Mouse (Mus musculus): Measurements from ENCODE around the gene Gm7075.
"Not testable (repeated sequence)": the region's sequence is repeated elsewhere in the genome, so short reads cannot be mapped to it uniquely, and the experiment has no call there.

Gene Gm7075

DNA sequence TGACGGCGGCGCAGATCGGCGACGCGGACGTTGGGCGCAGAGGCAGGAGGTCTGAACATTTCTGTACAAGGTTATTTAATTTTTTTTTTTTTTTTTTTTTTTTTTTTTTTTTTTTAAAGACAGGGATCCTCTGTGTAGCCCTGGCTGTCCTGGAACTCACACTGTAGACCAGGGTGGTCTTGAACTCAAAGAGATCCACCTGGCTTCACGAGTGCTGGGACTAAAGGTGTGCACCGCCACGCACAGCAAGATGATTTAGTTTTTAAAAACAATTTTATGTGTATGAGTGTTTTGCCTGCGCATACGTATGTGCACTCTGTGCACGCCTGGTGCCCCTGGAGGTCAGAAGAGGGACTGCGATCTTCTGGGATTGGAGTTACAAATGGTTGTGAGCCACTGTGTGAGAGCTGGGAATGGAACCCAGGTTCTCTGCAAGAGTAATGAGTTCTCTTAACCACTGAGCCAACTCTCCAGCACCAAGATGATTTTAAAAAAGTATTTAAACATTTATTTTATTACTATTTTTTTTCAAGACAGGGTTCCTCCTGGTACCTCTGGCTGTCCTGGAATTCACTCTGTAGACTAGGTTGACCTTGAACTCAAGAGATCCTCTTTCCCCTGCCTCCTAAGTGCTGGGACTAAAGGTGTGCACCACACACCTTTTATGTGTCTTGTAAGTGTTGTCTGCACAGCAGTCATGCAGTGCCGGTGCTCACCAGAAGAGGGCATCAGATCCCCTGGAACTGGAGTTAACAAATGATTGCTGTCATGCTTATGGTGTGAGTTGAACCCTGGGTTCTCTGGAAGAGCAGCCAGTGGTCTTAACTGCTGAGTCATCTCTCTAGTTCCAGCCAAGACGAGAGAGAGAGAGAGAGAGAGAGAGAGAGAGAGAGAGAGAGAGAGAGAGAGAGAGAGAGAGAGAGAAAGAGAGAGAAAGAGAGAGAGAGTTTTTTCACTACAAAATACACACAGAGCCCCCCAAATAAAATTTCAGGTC lies at the start of gene Gm7075:
Gene Gm7075, minus strand, starts transcription at position 51 of the 997 bp plus-strand sequence.
- no peak for DNase-seq (ENCODE audit: low read depth, low spot score)

DNA sequence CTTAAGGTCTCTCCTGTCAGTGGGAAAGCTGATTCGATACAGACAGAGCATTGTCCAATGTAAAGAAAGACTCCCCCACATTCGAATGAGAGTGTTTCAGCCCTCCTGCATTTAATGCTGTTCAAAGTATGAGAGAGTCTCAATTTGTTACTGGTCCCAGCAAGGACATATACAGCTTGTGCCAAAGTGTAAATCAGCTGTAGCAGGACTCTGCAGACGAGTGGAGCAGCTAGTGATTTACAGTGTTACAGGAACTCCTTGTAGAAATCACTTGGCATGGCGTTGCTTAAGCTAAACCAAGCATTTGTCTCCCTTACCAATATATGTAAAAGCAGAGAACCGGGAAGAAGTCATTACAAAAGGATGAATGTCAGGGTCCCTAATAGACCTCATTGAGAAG lies 39.3 kb upstream of the Gm7075 start:
- no peak for DNase-seq (ENCODE audit: low read depth, low spot score)

DNA sequence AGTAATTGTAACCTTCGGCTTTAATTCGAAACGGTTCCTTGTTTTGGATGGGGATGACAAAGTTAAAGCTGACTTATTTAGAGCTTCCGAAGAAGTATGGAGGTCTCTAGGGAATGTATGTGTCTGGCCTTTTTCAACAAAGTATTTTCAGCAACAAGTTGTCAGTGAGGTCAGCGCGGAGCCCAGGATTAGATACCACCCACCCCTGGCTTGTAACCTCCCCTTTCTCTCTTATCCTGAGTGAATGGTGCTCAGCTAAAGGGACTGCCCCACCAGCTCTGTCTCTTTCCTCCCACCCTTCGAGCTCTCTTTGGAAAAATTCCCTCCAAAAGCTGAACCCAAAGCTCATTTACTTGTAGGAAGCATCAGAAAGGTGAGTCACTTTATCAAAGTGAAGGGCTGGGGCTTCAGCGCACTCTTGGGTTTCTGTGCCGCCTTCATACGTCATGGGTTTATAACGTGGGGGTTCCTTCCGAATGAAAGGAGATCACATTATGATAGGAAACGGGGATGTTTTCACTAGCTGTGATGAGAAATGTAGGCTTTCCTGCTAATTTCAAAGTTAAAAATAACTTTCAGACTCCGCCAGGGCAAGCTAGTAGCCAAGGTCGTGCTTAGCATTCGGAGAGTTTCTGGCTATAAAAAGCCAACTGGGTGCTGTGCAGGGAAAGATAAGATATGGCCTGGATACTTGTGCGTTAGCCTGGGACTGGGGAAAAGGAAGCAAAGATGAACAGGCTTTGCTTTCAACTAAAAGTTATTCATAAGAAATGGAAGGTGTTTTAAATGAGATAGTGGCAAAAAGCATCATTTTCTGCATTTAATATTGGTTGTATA lies 35.9 kb upstream of the Gm7075 start:
- DNase-seq (ENCODE audit: low read depth, low spot score) = no peak

DNA sequence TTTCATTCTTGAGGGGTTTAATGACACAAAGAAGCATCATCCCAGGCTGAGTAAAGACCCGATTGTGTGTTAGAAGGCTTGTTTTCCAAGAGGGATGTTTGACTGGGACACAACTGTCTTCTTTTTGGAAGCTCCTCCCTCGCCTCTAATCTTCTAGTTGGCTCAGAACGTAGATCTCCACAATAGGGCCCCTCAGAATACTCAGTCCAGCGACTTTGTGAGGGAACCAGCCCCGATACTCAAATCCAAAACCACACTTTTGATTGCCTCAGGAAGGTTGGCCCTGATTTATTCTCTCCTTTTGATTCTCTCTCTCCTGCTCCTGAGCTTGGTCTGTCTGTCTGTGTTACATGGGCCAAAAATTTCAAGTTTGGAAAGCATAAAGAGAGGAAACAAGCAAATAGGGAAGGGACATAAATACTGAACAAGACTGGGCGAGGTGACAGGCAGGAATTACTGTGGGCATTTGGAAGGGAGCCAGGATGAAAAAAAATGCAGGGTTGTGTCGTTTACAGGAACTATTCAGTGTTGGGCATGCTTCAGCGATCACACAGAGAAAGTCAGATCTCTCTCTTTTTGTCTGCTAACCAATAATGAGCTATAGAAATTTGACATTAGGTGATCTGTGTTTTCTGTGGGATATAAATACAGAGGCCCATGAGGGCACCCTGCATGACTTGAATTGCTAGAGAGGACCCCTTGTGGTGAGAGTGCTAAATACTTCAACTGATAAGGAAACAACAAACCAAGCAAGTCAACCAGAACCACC lies 33.7 kb upstream of the Gm7075 start:
- DNase-seq (ENCODE audit: low read depth, low spot score) = no peak

DNA sequence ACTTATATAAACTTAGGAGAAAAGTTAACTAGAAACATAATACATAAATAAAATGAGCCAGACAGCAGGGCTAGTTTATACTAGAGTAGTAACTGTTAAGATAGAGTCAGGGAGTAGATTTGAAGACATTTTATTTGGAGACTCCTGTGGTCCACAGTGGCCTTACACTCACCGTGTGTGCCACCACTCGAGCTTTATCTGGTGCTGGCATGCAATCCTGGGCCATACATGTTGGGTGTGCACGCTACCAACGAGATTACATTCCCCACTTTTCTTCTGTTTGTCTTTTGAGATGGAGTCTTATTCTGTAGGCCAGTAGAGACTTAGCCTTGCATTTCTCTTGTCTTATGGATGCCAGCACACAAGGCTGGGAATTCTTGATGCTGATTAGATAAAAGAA lies 32.3 kb upstream of the Gm7075 start:
- no peak for DNase-seq (ENCODE audit: low read depth, low spot score)

DNA sequence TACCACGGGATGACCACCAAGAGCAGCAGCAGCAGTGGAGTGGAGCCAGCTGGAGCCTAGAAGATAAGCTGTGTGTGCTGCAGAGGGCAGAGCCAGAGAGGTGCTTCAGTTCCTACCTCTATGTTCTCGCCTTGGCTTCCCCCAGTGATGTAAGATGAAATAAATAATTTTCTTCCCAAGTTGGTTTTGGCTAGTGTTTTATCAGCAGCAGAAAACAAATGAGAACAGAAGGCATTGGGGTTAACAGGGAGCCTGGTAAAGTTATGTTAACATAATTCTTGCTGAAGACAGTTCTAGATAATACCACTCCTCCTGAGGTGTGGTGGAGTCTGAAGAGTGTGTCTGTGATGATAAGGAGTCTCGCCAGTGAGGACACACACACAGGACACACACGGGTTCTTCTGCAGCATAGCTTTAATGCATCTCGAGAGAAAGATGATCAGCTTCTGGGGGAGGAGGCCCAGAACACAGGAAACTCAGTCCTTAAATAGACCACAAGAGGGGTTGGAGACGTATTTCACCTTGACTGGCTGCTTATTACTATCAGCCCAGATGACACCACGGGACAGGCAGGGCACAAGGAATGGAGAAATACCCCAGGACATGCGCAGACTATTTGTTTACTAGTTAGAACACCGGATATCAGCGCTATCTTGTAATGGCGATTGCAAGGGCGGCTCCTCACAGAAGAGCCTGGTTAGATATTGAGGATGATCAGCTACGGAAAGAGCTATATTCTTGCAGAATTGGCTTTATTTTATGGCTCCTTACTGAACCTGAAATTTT lies 23.2 kb upstream of the Gm7075 start:
- not testable (repeated sequence) for DNase-seq (ENCODE audit: low read depth, low spot score)

DNA sequence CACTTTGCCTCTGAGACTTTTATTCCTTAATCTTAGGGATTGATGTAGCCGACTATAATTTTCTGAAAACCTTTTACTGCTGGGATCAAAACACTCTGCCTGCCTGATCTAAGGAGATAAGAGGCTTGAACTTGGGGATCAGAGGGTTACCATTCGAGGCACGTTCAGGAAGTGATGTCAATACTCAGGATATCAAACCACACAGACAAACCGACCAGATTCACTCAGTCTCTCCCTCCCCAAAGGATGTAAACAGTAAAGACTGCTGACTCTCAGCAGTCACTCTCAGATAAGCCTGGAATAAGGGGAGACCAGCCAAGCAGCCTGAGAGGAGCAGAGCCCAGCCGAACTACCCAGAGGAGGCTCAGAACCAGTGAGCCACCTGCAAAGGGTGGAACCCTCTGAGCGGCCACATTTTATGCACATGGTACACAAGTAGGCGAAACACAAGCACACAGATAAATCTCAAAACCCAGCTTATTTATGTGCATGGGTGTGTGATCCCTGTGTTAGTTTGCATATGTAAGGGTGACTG lies 18.2 kb upstream of the Gm7075 start:
- no peak for DNase-seq (ENCODE audit: low read depth, low spot score)

DNA sequence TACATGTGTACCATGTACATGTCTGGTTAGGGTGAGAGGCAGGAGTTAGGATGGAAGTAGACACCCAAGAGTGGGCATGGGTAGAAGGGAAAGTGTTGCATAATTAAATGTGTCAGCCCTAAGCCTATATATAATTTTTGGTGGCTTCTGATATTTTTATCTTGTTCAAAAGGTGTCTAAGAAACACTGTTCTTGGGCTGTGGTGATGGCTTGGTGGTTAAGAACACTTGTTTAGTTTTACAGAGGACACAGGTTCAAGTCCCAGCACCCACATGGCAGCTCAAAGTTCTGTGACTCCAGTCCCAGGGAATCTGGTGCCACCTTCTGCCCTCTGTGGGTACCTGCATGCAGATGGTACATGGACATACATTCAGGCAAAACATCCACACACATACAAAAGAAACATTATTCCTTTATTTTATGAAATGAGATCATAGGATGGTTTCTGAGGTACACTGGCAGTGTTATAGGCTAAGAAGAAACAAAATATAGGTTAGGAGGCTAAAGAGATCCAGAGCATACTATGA lies 17.2 kb upstream of the Gm7075 start:
- no peak for DNase-seq (ENCODE audit: low read depth, low spot score)

DNA sequence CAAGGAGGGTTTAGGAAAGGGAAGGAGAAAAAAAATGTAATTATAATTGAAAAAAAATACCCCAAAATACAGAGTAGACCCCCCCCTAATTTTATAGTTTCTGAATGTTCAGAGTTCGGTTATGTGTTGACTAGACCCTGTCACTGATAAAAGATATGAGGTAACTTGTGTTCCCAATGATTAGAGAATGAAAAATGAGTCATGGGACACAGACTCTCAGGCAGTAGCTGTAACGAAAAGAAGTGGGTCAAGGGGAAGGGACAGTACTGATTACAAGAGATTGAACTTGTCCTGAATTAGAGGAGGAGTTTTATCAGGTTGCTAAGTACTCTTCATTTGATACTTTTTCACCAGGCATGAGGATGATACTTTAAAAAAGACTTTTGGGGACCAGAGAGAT lies 11.3 kb upstream of the Gm7075 start:
- DNase-seq (ENCODE audit: low read depth, low spot score) = no peak

DNA sequence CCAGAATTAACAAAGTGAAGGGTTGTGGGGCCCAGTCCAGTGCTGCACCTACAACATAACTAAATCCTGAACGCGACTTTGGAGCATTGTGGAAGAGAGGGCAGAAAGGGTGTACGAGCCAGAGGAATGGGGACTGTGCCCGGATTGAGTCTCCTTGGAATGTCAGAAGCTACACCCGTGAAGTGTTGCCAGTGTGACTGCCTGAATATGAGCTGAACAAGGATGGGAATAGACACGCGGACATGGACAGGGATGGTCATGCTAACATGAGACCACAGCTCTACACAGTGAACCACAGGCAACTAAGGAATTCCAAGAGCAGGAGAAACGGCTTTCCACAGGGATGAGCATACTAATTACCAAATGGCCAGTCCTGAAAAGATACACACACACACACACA lies 10.5 kb upstream of the Gm7075 start:
- DNase-seq (ENCODE audit: low read depth, low spot score) = no peak

DNA sequence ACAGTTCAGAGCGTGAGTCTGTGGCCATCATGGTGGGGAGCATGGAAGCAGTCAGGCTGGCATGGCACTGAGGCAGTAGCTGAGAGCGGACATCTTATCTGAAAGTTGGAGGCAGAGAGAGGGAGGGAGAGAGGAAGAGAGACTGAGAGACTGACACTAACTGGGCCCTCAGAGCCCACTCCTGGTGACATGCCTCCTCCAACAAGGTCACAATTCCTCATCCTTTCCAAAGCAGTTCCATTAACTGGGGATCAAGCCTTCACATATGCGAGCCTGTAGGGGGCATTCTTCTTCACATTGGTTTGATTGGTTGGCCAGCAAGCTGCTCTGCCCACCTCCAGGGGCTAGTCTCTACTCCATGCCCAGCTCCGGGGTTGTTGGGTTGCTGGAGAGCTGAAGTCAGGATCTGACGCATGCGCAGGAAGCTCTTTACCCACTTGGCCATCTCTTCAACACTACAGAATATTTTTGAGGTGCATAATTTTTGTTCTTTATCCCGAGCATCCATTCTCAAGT lies 9.7 kb upstream of the Gm7075 start:
- DNase-seq (ENCODE audit: low read depth, low spot score) = no peak

DNA sequence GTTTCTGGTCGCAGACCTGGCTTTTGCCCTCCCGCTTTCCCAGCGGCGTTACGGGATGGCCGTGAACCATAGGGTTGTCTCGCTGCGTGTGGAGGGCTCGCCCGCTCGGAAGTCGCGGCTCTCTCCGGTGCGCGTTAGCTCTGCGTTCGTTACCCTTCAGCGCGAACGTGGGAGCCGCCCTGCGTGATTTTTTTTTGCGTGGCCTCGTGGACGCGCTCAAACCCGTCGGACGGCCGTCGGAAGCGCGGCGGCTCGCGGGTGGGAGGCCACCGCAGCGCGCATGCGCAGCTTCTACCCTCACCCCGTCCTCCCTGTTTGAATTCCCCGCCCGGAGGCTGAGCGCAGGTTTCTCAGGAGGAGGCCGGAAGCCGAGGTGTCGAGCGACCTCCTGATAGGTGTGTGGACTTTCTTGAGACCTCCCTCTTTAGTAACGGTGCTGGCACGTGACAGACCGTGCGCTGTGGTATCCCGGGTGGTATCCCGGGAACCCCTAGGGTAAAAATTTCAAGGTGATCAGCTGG lies 8.3 kb upstream of the Gm7075 start, which contains the start of gene Ctnna3:
Gene Ctnna3, plus strand, starts transcription at position 314 of the 521 bp plus-strand sequence.
- DNase-seq (ENCODE audit: low read depth, low spot score) = peak; percentile 92

DNA sequence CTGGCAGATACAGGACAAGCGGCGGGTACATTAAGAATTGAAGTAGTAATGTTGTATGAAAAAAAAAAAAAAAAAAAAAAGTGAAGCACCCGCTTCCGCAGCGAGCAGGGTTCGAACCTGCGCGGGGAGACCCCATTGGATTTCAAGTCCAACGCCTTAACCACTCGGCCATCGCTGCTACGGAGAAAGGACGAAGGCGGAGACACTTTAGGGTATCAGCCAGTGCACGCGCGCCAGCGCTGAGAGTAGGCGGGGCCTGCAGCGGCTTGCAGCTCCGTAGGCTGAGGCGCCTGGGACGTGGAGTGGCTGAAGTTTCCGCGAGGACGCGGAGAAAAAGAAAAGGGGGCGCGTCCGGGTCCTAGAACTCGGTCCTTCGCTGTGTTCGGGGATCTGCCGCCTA lies 7.8 kb upstream of the Gm7075 start:
- peak; percentile 95 for DNase-seq (ENCODE audit: low read depth, low spot score)

DNA sequence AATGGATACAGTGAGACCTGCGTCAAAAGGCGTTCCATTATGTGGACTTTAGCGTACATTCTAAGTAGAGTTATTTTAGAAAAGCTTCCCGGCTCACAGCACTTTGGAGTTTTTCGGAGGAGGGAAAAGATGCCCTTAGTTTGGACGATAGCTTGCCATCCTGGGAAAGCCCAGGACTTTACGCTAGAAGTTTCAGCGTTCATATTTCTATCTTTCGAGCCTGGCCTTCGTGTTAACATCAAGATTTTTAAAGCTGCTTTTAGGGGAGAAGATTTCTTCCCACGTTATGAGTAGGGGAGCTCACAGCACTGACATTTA lies 7.4 kb upstream of the Gm7075 start:
- DNase-seq (ENCODE audit: low read depth, low spot score) = no peak

DNA sequence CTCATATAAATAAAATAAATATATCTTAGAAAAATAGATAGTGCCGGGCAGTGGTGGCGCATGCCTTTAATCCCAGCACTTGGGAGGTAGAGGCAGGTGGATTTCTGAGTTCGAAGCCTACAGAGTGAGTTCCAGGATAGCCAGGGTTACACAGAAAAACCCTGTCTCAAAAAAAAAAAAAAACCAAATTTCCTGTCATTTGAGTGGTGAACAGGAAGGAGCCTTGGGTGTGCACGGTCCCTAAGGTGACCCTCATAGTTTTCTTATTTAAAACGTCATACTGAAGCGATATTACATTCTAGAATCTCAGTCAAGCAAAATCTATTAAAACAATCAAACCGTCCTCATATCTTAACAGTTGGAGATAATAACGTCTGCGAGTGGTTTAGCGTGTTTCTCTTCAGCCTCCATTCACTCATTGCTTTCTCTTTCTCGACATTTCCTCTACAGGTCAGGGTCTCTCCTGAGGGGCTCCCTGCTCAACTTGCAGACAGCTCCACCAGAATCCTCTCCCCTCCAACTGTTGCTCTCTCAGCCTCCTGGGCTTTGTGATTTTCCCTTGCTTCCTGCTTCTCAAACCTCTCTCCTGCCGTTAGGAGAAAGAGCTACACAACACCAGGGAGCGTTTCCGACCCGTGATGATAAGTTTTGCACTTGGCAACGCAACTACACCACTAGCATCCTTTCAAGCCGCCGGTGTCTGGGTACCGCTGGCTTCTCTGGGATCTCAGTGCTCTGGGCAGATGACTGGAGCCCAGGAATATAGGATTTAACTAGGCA lies 6.8 kb upstream of the Gm7075 start:
- no peak for DNase-seq (ENCODE audit: low read depth, low spot score)

DNA sequence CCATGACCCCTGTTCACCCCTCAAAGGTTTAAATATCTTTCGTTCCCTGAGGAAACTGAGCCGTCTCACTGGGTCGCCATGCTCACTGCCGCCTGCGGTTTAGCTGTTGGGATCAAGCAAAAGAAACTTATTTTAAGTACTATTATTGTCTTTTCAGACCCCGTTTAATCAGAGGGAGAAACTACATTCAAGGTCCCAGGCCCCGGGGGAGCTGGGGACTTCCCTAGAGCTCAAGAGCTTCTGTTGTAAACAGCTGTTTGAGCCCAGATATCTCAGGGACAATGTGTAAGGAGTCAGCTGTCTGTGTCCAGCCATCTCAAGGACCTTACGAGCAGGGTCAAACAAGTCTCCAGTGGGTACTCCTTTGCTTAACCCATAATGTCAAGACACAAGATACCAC lies 5.6 kb upstream of the Gm7075 start:
- no peak for DNase-seq (ENCODE audit: low read depth, low spot score)

DNA sequence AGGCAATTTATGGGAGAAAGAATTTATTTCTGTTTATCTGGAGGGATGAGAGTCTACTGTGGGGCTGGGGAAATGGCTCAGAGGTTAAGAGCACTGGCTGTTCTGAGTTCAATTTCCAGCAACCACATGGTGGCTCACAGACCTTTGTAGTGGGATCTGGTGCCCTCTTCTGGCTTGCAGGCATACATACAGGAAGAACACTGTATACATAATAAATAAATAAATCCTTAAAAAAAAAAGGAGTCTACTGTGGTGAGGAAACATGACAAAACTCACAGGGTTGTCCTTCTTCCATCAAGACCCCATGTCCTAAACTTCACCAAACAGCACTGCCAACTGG lies 2.9 kb upstream of the Gm7075 start:
- no peak for DNase-seq (ENCODE audit: low read depth, low spot score)

DNA sequence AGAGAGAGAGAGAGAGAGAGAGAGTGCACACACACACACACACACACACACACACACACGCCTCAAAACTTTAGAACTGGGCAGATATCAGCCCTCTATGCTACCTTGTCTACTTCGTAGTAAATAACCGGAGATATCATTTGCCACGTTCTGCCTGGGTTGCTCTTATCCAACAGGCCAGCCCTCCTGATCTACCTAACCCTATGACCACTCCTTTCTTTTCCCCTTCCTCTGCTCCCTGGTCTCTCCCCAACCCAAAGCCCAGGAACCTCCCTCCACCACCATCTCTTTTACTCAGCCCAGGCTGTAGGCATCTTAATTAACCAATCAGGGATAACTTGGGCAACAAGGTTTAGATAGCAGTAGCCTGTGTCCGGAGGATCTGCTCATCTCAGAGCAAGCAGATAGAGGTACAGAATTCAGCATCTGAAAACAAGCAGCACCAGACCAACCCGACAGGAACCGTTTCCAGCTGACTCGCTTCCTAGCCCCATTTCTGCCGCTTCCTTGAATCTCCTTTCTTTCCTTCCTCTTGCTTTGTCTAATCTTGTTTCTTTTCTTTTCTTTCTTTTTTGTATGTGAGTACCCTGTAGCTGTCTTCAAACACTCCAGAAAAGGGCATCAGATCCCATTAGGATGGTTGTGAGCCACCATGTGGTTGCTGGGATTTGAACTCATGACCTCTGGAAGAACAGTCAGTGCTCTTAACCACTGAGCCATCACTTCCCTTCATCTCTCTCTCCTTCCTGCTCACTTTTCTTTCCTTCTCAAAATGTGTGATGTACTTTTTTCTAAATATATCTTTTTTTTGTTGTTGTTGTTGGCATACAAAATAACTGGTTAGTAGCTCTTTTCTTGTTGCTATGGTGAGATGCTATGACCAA lies 2.2 kb upstream of the Gm7075 start:
- DNase-seq (ENCODE audit: low read depth, low spot score) = no peak

DNA sequence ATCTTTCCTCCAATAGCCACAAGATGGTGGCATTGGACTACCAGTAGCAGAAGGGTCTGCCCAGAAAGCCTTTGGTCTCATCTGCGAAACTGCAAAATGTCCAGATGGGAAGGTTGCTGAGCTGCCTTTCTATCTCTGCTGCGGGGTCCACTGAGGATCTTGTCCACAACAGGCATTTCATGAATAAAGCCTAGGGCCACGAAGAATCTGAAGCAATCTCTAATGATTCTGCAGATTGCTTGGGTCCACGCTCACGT lies 1.1 kb upstream of the Gm7075 start:
- no peak for DNase-seq (ENCODE audit: low read depth, low spot score)
